Mouse (Mus musculus): ENCODE measurements around the gene Sbno2.
"Not testable (repeated sequence)": the region's sequence is repeated elsewhere in the genome, so short reads cannot be mapped to it uniquely, and the experiment has no call there.

Gene Sbno2

GRCm38 (mm10) chr10:80057683-80058326, 47.6 kb downstream of the Sbno2 start:
- no peak for DNase-seq (ENCODE audit: low spot score)

GRCm38 (mm10) chr10:80056976-80057682, 48.2 kb downstream of the Sbno2 start:
- no peak for DNase-seq (ENCODE audit: low spot score)

GRCm38 (mm10) chr10:80056506-80056905, 48.9 kb downstream of the Sbno2 start:
- no peak for DNase-seq (ENCODE audit: low spot score)

GRCm38 (mm10) chr10:80055891-80056290, 49.5 kb downstream of the Sbno2 start:
- DNase-seq (ENCODE audit: low spot score), result no peak

GRCm38 (mm10) chr10:80055364-80055763, 50.0 kb downstream of the Sbno2 start:
- DNase-seq (ENCODE audit: low spot score), result no peak

GRCm38 (mm10) chr10:80054911-80055310, 50.5 kb downstream of the Sbno2 start:
- DNase-seq (ENCODE audit: low spot score), result not testable (repeated sequence)

GRCm38 (mm10) chr10:80053831-80054815, 51.2 kb downstream of the Sbno2 start:
- no peak for DNase-seq (ENCODE audit: low spot score)

GRCm38 (mm10) chr10:80053259-80053780, 52.1 kb downstream of the Sbno2 start:
- peak; percentile 99 for DNase-seq (ENCODE audit: low spot score)

- no peak for DNase-seq (ENCODE audit: low spot score)
Observed at GRCm38 (mm10) chr10:80052374-80052764, 53.0 kb downstream of the Sbno2 start.

GRCm38 (mm10) chr10:80051618-80052373, 53.6 kb downstream of the Sbno2 start:
- DNase-seq (ENCODE audit: low spot score), result no peak

- DNase-seq (ENCODE audit: low spot score), result no peak
Observed at GRCm38 (mm10) chr10:80050885-80051617, 54.3 kb downstream of the Sbno2 start.

GRCm38 (mm10) chr10:80050244-80050643, 55.1 kb downstream of the Sbno2 start:
- DNase-seq (ENCODE audit: low spot score), result no peak

- DNase-seq (ENCODE audit: low spot score), result no peak
Observed at GRCm38 (mm10) chr10:80048834-80049233, 56.5 kb downstream of the Sbno2 start.

- no peak for DNase-seq (ENCODE audit: low spot score)
Observed at GRCm38 (mm10) chr10:80048396-80048795, 57.0 kb downstream of the Sbno2 start.

- DNase-seq (ENCODE audit: low spot score), result no peak
Observed at GRCm38 (mm10) chr10:80047041-80047565, 58.3 kb downstream of the Sbno2 start, which contains the start of gene Gpx4. Gene Gpx4, plus strand, starts transcription at chr10:80047166.

- DNase-seq (ENCODE audit: low spot score), result no peak
Observed at GRCm38 (mm10) chr10:80045766-80046165, 59.6 kb downstream of the Sbno2 start.

- DNase-seq (ENCODE audit: low spot score), result not testable (repeated sequence)
Observed at GRCm38 (mm10) chr10:80045364-80045763, 60.0 kb downstream of the Sbno2 start.

GRCm38 (mm10) chr10:80044087-80044486, 61.3 kb downstream of the Sbno2 start:
- no peak for DNase-seq (ENCODE audit: low spot score)

- DNase-seq (ENCODE audit: low spot score), result not testable (repeated sequence)
Observed at GRCm38 (mm10) chr10:80041409-80042060, 63.8 kb downstream of the Sbno2 start.

- DNase-seq (ENCODE audit: low spot score), result peak; percentile 98
Observed at GRCm38 (mm10) chr10:80039559-80039979, 65.8 kb downstream of the Sbno2 start, which contains the start of gene Polr2e. Gene Polr2e, minus strand, starts transcription at chr10:80039795.
